Comparison of ENCODE assay signal across 8 mouse cellular contexts in genomic region chr7:18749896-18750477, GRCm38 (mm10). TPM values are rescaled to one million over a fixed set of nuclear protein-coding genes. Genes with fewer than 3 reads are reported as not detected.
DNase-seq lines count a peak whose midpoint lies in the region; ATAC-seq and TF ChIP-seq lines count a peak whose summit lies in the region.
"Not testable (repeated sequence)": the region's sequence is repeated elsewhere in the genome, so short reads cannot be mapped to it uniquely, and the experiment has no call there.

No protein-coding gene starts in this region.

- H3K9ac ChIP-seq in hindbrain, postnatal 0 days (replicated peaks; ENCODE audit: low read length); lung, postnatal 0 days (replicated peaks; ENCODE audit: low read depth): not testable (repeated sequence)

- not testable (repeated sequence) for H3K4me3 ChIP-seq in hindbrain, postnatal 0 days (ENCODE audit: low read length); lung, postnatal 0 days (ENCODE audit: low read depth, low read length)

- not testable (repeated sequence) for H3K27ac ChIP-seq in hindbrain, postnatal 0 days; lung, postnatal 0 days (ENCODE audit: low read length)

- ATAC-seq in hindbrain, postnatal 0 days: peak; percentile 92
- ATAC-seq in lung, postnatal 0 days: not testable (repeated sequence)

- not testable (repeated sequence) for H3K4me2 ChIP-seq in hindbrain, postnatal 0 days (ENCODE audit: low read depth, low read length); lung, postnatal 0 days (replicated peaks; ENCODE audit: low read depth, low read length)

- TF ChIP-seq CTCF in hindbrain, postnatal 0 days (IDR thresholded peaks at IDR 0.05; ENCODE audit: low read depth): peak; percentile 89
- peak; percentile 90 for TF ChIP-seq CTCF in lung, postnatal 0 days (IDR thresholded peaks at IDR 0.05)

- H3K36me3 ChIP-seq in hindbrain, postnatal 0 days (ENCODE audit: insufficient read depth, low read length); lung, postnatal 0 days (ENCODE audit: insufficient read depth, low read length): not testable (repeated sequence)

- not testable (repeated sequence) for TF ChIP-seq EP300 in lung, postnatal 0 days (IDR thresholded peaks at IDR 0.05)

- H3K9me3 ChIP-seq in hindbrain, postnatal 0 days (ENCODE audit: low read length); lung, postnatal 0 days (ENCODE audit: low read length): not testable (repeated sequence)

- WGBS in hindbrain, postnatal 0 days: 44% methylated on average over 11 of the region's 13 CpGs
- 54% methylated on average over 9 of the region's 13 CpGs for WGBS in lung, postnatal 0 days

- not testable (repeated sequence) for H3K4me1 ChIP-seq in hindbrain, postnatal 0 days (ENCODE audit: insufficient read depth, low read length); lung, postnatal 0 days (ENCODE audit: insufficient read depth, low read depth, low read length)

- peak; percentile 91 for DNase-seq in NIH3T3 (ENCODE audit: low read depth)
- peak; percentile 61 to 68 for DNase-seq in cerebellum, postnatal 36 days
- peak; percentile 35 for DNase-seq in gastrocnemius, adult 18-20 months (ENCODE audit: low spot score)
- peak; percentile 88 for DNase-seq in hindbrain, postnatal 0 days (ENCODE audit: low spot score)
- DNase-seq in layer of hippocampus, postnatal 10 days (ENCODE audit: low spot score in 2 of 2): peak; percentile 70 to 77
- DNase-seq in lung, postnatal 0 days (ENCODE audit: low spot score): peak; percentile 80
- peak; percentile 15 for DNase-seq in ovary, postnatal 36 days (ENCODE audit: low spot score)
- DNase-seq in thymus, postnatal 4 days: peak; percentile 25

- H3K27me3 ChIP-seq in hindbrain, postnatal 0 days (ENCODE audit: insufficient read depth, low read length): peaks cover 11% of the 10 kb centered on the region; the same call in 1 of the 2 replicates
- H3K27me3 ChIP-seq in lung, postnatal 0 days (replicated peaks; ENCODE audit: insufficient read depth, low read length): not testable (repeated sequence)

RNA-seq across cellular contexts. Expression of gene Psg22, which starts 32.1 kb away (rescaled TPM):
- not detected for total RNA-seq in gastrocnemius, adult 18-20 months (2021)
- total RNA-seq in hindbrain, postnatal 0 days (2014; rRNA removed): not detected in 2 replicates
- polyA plus RNA-seq in hindbrain, postnatal 0 days (2015; fragmentation: Nextera tagmentation; extraction: Ambion mirVana): not detected in 2 replicates
- not detected for total RNA-seq in layer of hippocampus, postnatal 10 days (2021)
- not detected in 2 replicates for polyA plus RNA-seq in lung, postnatal 0 days (2015; fragmentation: Nextera tagmentation; extraction: Ambion mirVana)

RNA-seq across cellular contexts. Expression of gene Psg19, which starts 48.3 kb away (rescaled TPM):
- total RNA-seq in gastrocnemius, adult 18-20 months (2021): not detected
- not detected in 2 replicates for total RNA-seq in hindbrain, postnatal 0 days (2014; rRNA removed)
- polyA plus RNA-seq in hindbrain, postnatal 0 days (2015; fragmentation: Nextera tagmentation; extraction: Ambion mirVana): not detected in 2 replicates
- total RNA-seq in layer of hippocampus, postnatal 10 days (2021): not detected
- polyA plus RNA-seq in lung, postnatal 0 days (2015; fragmentation: Nextera tagmentation; extraction: Ambion mirVana): not detected in 2 replicates

Comparison
In these comparisons a context has a peak if more than half of its experiments do, and no peak if none do; other contexts are left out.
1. DNase-seq: peak in every context shown above with its lines; median percentile 91 in NIH3T3; 88 in hindbrain, postnatal 0 days; 80 in lung, postnatal 0 days; 74 in layer of hippocampus, postnatal 10 days; 64 in cerebellum, postnatal 36 days; 35 in gastrocnemius, adult 18-20 months; 25 in thymus, postnatal 4 days; 15 in ovary, postnatal 36 days.